Mouse (Mus musculus): ENCODE measurements around the gene Kcnb1.

GRCm38 (mm10) chr2:167232132-167233008 lies 42.4 kb upstream of the Kcnb1 start:
- no peak for TF ChIP-seq ZNF384 (IDR thresholded peaks at IDR 0.05; ENCODE audit: low read depth, low read length)
- TF ChIP-seq MAFK (IDR thresholded peaks at IDR 0.05; ENCODE audit: insufficient read depth, low read depth, low read length) = no peak

All from ES-E14 (cell line).